Comparison of ENCODE assay signal across 29 mouse cellular contexts in genomic region chr13:60941884-60942283, GRCm38 (mm10). TPM values are rescaled to one million over a fixed set of nuclear protein-coding genes. Genes with fewer than 3 reads are reported as not detected.
"Had no signal": no experiment of that assay in that cellular context is flagged by ENCODE, and none has a peak within 500 bp of the region (broad histone marks: within the 10 kb centered on the region; RNA-seq: fewer than 3 reads in every experiment).

Gene Tpbpa, minus strand, starts transcription at chr13:60941984.

RNA-seq across cellular contexts. Expression of gene Tpbpa, which starts in this region (rescaled TPM):
- polyA plus RNA-seq: limb, embryonic 10.5 days; limb, embryonic 11.5 days; limb, embryonic 12.5 days; limb, embryonic 13.5 days; limb, embryonic 15.5 days; liver, adult 2 months; liver, embryonic 11.5 days; liver, embryonic 12.5 days; liver, embryonic 13.5 days; liver, embryonic 15.5 days; liver, embryonic 16.5 days; liver, postnatal 0 days; lung, adult 2 months; lung, embryonic 14.5 days; lung, embryonic 15.5 days; lung, embryonic 16.5 days; lung, postnatal 0 days; macrophage; midbrain, embryonic 10.5 days; midbrain, embryonic 11.5 days; midbrain, embryonic 12.5 days; midbrain, embryonic 13.5 days; midbrain, embryonic 14.5 days; midbrain, embryonic 15.5 days; midbrain, embryonic 16.5 days; midbrain, postnatal 0 days; myocyte; neural tube, embryonic 11.5 days; neural tube, embryonic 12.5 days had no signal
